Mouse (Mus musculus) embryonic facial prominence, embryonic 11.5 days (tissue): ENCODE measurements at regions not wholly inside any gene's neighbourhood (a gene's known extent, or its start where the extent isn't known, plus 50 kb on each side); places are given as distances from the start of the nearest gene placed in this dataset.

Experiments used
- ATAC-seq: fragments of 200-750 bp; cut with Nextera tagmentation; replicated peaks from 2 replicates; pipeline ENCODE4 v1.8.0; 2017; ENCODE audit warnings: low read depth; ENCODE audit not compliant: insufficient number of reproducible peaks, low FRiP score, low TSS enrichment
- DNase-seq: peaks from one replicate; pipeline ENCODE4 v3.0.0-alpha.2; 2015; ENCODE audit warnings: low spot score
- H3K27ac ChIP-seq: fragments of 300-500 bp; sonication (generic); replicated peaks from 2 replicates; pipeline ENCODE4 v1.5.1; 2014; ENCODE audit warnings: mild to moderate bottlenecking, low read depth, low read length, control low read depth
- H3K27me3 ChIP-seq: fragments of 300-500 bp; sonication (generic); 2 replicates; pipeline ENCODE4 v1.6.1; 2014; ENCODE audit warnings: mild to moderate bottlenecking, low read length, moderate library complexity, mixed read lengths; ENCODE audit not compliant: control insufficient read depth, insufficient read depth
- H3K36me3 ChIP-seq: fragments of 300-500 bp; sonication (generic); replicated peaks from 2 replicates; pipeline ENCODE4 v1.6.1; 2014; ENCODE audit warnings: low read depth, mild to moderate bottlenecking, low read length, moderate library complexity, mixed read lengths; ENCODE audit not compliant: control insufficient read depth, insufficient read depth
- H3K4me1 ChIP-seq: fragments of 300-500 bp; sonication (generic); 2 replicates; pipeline ENCODE4 v1.6.1; 2014; ENCODE audit warnings: low read length, mixed read lengths; ENCODE audit not compliant: control insufficient read depth, insufficient read depth
- H3K4me2 ChIP-seq: fragments of 300-500 bp; sonication (generic); 2 replicates; pipeline ENCODE4 v1.6.1; 2014; ENCODE audit warnings: low read depth, mild to moderate bottlenecking, control low read depth, low read length, moderate library complexity
- H3K4me3 ChIP-seq: fragments of 300-500 bp; sonication (generic); 2 replicates; pipeline ENCODE4 v1.5.1; 2014; ENCODE audit warnings: low read depth, low read length, control low read depth
- H3K9ac ChIP-seq: fragments of 300-500 bp; sonication (generic); replicated peaks from 2 replicates; pipeline ENCODE4 v1.6.1; 2014; ENCODE audit warnings: mild to moderate bottlenecking, control low read depth, low read length
- H3K9me3 ChIP-seq: fragments of 300-500 bp; sonication (generic); replicated peaks from 2 replicates; pipeline ENCODE4 v1.6.1; 2016; ENCODE audit warnings: mild to moderate bottlenecking, low read length, inconsistent platforms, mixed read lengths; ENCODE audit not compliant: control insufficient read depth
- WGBS: fragments of 180-500 bp; shearing (Covaris S2); extraction: QIAGEN DNeasy Blood & Tissue Kit; methylation state at CpG from one replicate; pipeline ENCODE4 v1.1.7; 2014; 5-methylcytosine and 5-hydroxymethylcytosine counted together

DNA sequence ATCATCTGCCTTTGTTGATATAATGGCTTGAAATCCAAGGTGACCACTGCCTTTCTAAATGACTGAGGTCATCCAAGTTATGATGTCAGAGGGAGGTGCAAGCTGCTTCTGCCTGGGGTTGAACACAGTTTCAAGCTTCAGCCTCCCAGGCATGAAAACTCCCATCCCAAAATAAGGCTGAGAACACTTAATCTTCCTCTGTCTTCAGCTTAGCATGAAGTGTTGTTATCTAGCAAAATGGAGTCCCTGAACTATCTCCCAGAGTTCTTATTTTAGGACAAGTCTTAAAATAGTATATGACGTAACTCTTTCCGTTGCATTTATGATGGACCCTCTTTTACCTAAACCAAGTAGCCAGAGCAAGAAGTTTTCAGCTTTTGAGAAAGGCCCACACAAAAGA, 631.1 kb upstream of the A1bg start:
- Histone ChIP-seq H3K9ac (no peak overlapping the region), H3K4me1 (no peaks in the 10 kb centered on the region), H3K27ac (no peak overlapping the region), H3K4me3 (no peak overlapping the region), H3K27me3 (no peaks in the 10 kb centered on the region), H3K9me3 (no peaks in the 10 kb centered on the region), H3K36me3 (no peaks in the 10 kb centered on the region), H3K4me2 (no peak overlapping the region)
- DNase-seq (no peak), ATAC-seq (no peak)
- 88% methylated on average over 2 of the region's 2 CpGs for WGBS

DNA sequence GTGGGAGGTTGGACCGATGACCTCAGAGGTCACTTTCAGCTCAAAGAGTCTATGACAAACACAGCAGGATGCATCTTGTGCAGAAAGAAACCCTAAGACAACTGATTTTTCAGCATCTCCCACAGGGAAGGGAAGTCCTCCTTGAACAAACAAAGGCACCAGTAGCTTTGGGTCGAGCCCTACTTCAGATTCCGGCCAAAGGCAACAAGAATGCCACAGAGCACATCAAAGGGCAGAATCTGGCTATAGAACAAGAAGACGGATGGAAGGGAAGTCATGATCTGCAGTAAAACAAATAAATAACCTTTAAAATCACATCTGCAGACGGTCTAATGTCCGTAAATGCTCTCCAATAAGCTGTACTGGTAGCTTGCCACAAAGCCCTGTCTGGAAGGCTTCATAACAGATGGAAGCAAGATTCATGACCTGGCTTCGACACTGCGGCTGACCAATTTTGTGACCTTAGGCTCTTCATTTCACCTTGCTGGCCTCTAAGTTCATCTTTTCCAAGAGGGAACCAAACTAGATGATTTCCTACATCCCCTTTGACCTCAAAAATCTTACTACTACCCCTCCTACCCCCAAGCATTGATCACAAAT, 630.4 kb upstream of the A1bg start:
- WGBS: 27% methylated on average over 8 of the region's 8 CpGs
- Histone ChIP-seq H3K4me2 (no peak overlapping the region), H3K4me3 (no peak overlapping the region), H3K27ac (no peak overlapping the region), H3K4me1 (no peaks in the 10 kb centered on the region), H3K9me3 (no peaks in the 10 kb centered on the region), H3K36me3 (no peaks in the 10 kb centered on the region), H3K9ac (no peak overlapping the region), H3K27me3 (no peaks in the 10 kb centered on the region)
- DNase-seq (no peak), ATAC-seq (no peak)

DNA sequence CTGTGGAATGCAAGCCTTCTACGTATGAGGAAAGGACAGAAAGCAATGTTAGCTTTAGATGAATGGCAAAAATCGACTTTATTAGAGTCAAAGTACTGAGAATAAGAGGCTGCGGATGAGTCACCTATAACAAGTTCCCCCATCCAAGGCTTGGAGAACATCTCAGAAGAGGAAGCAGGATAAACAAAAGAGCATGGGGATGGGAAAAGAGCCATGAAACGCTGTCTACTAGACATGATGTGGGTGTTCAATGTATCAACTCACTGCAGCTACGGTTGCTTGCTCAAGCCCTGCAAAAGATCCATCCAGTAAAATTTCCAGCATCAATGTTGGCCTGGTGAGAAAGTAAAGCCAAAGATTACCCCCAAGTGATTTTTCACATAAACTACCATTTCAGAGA, 628.4 kb upstream of the A1bg start:
- DNase-seq: no peak
- no peak for ATAC-seq
- Histone ChIP-seq H3K36me3 (no peaks in the 10 kb centered on the region), H3K4me3 (no peak overlapping the region), H3K27ac (no peak overlapping the region), H3K4me1 (no peaks in the 10 kb centered on the region), H3K9me3 (no peaks in the 10 kb centered on the region), H3K9ac (no peak overlapping the region), H3K4me2 (no peak overlapping the region), H3K27me3 (no peaks in the 10 kb centered on the region)
- 89% methylated on average over 5 of the region's 5 CpGs for WGBS

DNA sequence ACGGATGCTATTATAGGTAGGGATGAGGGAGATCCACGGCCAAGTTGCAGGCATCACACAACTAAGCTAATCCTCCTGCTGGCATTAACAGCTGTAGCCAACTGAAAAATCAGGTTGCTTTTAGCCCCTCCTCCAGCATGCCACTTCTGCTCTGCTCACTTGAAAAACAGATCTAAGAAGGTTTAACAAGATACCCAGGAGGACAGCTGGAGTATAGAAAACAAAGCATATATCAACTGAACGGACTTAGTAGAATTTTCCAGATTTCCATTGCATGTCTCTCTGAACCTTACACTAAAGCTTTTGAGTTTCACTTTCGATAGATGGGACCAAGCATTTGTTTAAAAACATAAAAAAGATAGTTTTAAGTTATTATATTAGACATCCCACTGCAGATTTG, 625.6 kb upstream of the A1bg start:
- ATAC-seq (no peak), DNase-seq (no peak)
- H3K9ac ChIP-seq: no peak overlapping the region
- H3K4me3 ChIP-seq: no peak overlapping the region
- no peaks in the 10 kb centered on the region for H3K27me3 ChIP-seq
- no peak overlapping the region for H3K27ac ChIP-seq
- H3K4me1 ChIP-seq: no peaks in the 10 kb centered on the region
- no peaks in the 10 kb centered on the region for H3K36me3 ChIP-seq
- 71% methylated on average over 4 of the region's 4 CpGs for WGBS
- H3K4me2 ChIP-seq: no peak overlapping the region
- H3K9me3 ChIP-seq: no peaks in the 10 kb centered on the region

DNA sequence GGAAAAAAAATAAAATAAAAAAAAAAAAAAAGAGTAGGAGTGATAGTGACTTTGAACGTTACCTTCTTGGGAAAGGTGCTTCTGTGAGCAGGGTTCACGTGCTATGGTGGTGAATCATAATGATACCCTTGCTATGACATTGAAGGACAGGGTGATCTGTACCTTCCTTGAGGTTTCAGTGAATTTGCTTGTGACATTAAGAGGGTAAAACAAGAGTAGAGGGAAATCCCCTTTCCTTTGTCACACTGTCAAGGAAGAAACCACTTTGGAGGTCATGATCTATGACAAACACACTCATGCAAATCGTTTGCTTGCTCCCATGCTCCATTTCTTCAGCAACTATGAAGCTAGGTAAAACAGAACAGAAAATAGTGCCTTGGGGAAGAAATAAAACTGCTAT, 623.8 kb upstream of the A1bg start:
- Histone ChIP-seq H3K9me3 (no peaks in the 10 kb centered on the region), H3K36me3 (no peaks in the 10 kb centered on the region), H3K4me2 (no peak overlapping the region), H3K4me3 (no peak overlapping the region), H3K4me1 (no peaks in the 10 kb centered on the region), H3K27me3 (no peaks in the 10 kb centered on the region), H3K27ac (no peak overlapping the region), H3K9ac (no peak overlapping the region)
- ATAC-seq (no peak), DNase-seq (no peak)
- WGBS: 85% methylated on average over 3 of the region's 3 CpGs

DNA sequence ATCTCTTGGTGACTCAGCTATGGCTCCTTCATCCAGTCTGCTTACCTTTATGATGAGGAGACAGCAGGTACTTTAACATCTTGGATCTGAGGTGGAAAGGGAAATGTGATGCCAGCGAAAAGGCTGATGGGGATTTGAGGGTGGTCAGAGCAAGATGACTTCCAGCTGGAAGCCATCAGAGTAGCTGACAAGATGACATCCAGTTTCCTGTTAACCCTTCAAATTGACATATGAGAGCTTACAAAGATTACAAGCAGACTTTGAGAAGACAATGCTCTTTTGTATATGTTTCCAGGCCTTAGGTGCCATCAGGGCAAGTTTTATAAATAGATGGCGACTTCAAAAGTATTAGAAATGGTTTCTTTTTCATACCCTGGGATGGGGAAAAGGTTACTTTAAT, 621.3 kb upstream of the A1bg start:
- DNase-seq: peak; percentile 63
- ATAC-seq: no peak
- H3K4me2 ChIP-seq: no peak overlapping the region
- H3K27ac ChIP-seq: no peak overlapping the region
- 31% methylated on average over 2 of the region's 2 CpGs for WGBS
- H3K36me3 ChIP-seq: no peaks in the 10 kb centered on the region
- H3K4me3 ChIP-seq: no peak overlapping the region
- no peak overlapping the region for H3K9ac ChIP-seq
- no peaks in the 10 kb centered on the region for H3K9me3 ChIP-seq
- no peaks in the 10 kb centered on the region for H3K4me1 ChIP-seq
- H3K27me3 ChIP-seq: no peaks in the 10 kb centered on the region

DNA sequence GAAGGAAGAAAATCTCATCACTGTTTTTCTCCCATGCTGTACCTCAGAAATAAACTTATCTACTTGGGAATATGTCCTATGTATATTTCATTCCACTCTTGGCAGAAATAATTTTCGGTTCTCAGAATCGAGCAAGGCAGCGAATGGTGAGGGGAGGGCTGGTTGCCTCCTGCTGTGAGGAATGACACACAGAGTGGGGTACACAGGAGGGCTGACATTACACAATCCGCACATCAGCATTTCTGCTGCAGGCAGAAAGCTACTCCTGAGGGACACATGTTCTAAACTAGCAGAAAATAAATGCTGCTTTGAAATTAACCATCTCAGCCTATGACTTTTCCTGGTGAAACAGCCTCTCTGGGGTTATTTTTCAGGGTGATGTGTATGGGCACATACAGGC, 618.8 kb upstream of the A1bg start:
- 46% methylated on average over 4 of the region's 4 CpGs for WGBS
- no peaks in the 10 kb centered on the region for H3K36me3 ChIP-seq
- H3K27me3 ChIP-seq: no peaks in the 10 kb centered on the region
- no peaks in the 10 kb centered on the region for H3K4me1 ChIP-seq
- ATAC-seq (no peak), DNase-seq (no peak)
- no peaks in the 10 kb centered on the region for H3K9me3 ChIP-seq
- no peak overlapping the region for H3K4me2 ChIP-seq
- H3K4me3 ChIP-seq: no peak overlapping the region
- no peak overlapping the region for H3K9ac ChIP-seq
- H3K27ac ChIP-seq: no peak overlapping the region

DNA sequence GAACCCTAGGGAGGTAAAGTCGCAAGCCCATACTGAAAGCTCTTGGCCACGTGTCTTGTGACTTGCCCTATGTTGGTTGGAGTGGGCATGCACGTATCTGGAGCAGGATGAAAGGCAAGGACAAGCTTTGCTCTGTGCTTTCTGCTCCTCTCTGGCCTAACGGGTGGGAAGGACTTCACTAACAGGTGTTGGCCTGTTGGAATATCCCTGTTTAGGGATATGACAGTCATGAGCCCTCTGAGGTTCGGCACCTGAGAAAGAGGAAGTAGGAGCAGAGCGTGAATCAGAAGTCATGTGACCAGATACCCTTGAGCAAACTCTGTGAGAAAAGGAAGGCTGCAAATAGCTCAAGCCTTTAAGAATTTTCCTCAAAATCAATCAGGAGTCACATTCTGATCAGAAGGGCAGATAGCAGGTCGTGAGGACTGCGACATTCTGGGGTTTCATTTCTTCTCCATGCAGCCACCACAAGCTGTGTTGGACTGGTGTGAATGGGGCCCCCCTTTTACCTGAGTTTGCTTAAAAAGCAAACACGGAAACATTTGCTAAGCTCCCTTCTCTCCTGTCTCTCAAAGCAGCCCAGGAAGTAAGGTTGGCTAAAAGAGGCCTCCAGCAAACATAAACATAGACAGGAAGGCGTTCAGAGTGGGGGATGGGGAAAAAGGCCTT, 618.1 kb upstream of the A1bg start:
- H3K4me3 ChIP-seq: no peak overlapping the region
- no peaks in the 10 kb centered on the region for H3K4me1 ChIP-seq
- H3K27ac ChIP-seq: no peak overlapping the region
- WGBS: 53% methylated on average over 10 of the region's 10 CpGs
- H3K36me3 ChIP-seq: no peaks in the 10 kb centered on the region
- DNase-seq (no peak), ATAC-seq (no peak)
- H3K4me2 ChIP-seq: no peak overlapping the region
- H3K27me3 ChIP-seq: no peaks in the 10 kb centered on the region
- H3K9me3 ChIP-seq: no peaks in the 10 kb centered on the region
- no peak overlapping the region for H3K9ac ChIP-seq
